Mouse (Mus musculus) spleen, adult 2 months (tissue): Measurements from ENCODE around the gene Lrfn2.

Experiments
- CTCF ChIP-seq: fragments of 200-500 bp; IDR thresholded peaks from 2 replicates; pipeline ENCODE4 v1.5.1; 2011; ENCODE audit warnings: mild to moderate bottlenecking, inconsistent platforms; ENCODE audit not compliant: insufficient read depth, insufficient read length, insufficient replicate concordance; ENCODE audit errors: extremely low read depth
- POLR2A ChIP-seq: fragments of 200-500 bp; IDR thresholded peaks from 2 replicates; pipeline ENCODE4 v1.6.1; 2011; ENCODE audit warnings: low read depth, low read length, inconsistent platforms

DNA sequence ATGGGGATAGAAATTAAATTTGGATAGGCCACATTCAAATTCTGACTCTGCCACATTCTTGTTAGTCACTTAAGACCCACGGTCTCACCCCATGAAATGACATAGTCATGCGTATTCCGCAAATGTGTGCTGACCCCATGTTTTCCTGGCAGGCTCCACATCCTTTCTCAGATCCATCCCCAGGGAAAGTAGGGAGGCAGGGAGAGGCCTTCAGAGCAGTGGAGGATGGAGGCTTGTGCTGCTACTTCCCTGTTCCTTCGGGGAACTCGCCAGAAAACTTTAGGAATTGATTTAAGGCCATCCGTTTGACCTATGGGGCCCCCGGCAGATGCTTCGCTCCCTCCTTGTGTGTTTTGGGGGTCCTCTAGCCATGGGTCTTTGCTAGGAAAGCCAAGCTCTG lies 3.0 kb downstream of the Lrfn2 start:
- TF ChIP-seq CTCF (no peak), POLR2A (no peak)
